Mouse (Mus musculus) ovary, postnatal 10 days (tissue): ENCODE results near the gene Dpy19l3.

ENCODE experiments used
- DNase-seq: peaks from one replicate; pipeline ENCODE4 v3.0.0; 2022; ENCODE audit warnings: low spot score

The Dpy19l3 gene

DNA sequence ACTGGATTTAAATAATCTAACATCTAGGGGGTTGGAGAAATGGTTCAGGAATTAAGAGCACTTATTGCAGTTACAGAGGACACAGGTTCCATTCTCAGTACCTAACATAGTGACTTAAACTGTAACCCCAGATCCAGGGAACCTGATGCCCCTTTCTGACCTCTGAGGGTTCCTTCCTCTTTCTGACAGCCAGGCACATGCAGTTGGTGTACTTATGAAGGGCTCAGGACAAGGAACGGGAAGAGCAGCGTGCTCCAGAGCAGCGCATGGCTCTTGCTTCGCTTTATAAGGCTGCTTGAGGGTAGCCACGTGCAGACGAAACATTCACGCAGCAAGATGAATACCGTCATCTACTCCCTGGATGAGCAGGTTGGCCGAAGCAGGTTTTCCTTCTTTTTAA is 3.4 kb downstream of the Dpy19l3 start:
- no peak for DNase-seq

DNA sequence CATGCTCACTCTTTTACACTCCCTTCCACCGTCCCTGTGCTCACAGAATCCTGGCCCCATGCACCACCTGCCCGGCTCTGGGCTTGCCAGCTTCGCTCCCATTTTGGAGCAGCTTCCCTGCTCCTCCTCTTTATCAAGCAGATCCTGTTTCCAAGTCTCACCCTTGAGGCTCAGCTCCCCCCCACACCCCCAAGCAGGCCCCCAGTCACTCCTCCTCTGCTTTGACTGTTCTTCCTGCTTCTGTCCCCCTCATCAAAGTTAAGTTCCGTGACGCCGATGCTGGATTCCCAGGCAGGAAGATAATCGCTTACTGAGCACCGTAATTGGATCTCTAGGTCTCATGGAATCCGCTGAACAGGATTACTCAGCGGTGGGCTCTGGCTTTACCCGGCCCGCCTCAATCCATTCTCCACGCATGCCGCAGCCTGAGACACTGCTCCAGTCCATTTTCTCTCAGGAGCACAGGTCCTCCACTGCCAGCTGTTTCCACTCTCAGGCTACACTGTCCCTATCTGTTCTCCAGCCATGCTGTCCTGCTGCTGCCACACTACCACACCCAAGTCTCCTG is 6.8 kb downstream of the Dpy19l3 start:
- DNase-seq: no peak

DNA sequence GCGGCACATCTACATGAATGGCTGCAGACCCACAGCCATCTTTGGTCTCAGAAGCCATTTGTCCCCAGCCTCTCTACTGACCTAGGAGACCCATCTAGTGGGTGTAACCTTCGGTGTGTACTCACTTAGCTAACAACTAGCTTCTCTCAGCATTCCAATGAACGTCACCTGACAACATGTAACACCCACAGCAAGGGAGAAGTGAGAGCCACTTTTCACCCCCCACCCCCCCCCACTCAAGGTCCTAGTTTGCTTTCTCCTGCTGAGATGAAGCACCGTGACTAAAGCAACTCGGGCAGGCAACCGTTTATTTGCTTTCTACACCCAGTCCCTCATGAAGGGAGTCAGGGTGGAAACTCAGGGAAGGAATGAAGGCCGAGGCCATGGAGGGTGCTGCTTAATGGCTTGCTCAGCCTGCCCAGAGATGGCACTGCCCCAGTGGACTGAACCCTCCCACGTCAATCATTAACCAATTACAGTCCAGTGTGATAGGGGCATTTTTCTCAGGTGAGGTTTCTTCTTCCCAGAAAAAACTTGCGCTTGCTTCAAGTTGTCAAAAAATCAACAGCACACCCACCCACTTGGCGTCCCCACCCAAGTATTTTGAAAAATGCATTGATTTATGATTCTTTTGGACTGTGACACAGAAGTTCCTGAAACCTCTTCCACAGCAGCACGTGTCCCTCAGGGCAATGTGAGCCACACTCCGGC is 7.4 kb downstream of the Dpy19l3 start:
- DNase-seq: no peak

DNA sequence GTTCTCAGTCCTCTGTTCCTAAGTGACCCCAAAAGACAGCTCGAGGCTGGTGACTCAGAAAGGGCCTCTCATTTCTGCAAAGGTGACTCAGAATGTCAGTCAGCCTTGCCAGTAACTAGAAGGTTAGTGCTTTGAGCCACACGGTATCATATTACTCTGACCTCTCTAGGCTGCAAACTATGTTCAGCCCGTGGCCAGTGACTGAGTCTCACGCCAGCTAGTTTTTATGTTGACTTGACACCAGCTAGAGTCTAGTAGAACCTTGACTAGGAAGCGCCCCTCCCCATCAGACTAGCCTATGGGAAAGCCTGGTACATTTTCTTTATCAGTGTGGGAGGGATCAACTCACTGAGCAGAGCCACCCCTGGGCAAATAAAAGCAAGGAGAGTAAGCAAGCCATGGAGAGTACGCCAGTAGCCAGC is 9.0 kb downstream of the Dpy19l3 start:
- no peak for DNase-seq

DNA sequence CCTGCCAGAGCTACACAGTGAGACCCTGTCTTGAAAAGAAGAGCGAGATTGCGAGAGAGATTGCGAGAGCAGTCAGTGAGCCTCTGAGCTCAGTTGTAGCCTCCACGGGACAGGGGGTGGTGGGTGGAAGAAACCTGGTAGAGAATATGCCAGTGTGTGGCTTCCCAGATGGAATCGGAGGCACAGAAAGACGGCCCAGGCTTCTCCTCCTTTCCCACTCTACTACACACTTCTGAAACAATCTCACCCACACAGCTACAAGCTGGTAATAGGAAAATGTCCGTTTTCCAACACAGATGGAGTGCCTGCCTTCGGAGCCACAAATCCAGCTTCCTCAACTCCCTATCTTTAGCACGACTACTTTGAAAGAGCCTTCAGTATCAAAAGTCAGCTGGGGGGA is 9.5 kb downstream of the Dpy19l3 start:
- DNase-seq: no peak

DNA sequence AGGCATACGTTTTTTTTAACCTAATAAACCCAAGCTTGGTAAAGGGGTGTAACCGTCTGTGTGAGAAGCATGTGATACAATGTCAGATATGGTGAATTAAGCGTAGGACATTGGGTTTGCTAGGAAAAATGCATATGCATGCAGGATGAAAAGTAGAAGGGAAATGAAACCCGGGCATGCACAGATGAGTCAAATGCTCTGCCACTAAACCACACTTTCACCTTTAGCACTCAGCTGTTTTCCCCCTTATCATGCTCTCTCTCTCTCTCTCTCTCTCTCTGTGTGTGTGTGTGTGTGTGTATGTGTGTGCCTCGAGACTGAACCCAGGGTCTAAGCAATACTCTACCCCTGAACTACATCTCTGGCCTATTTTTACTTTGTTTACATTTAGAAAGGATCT is 11.9 kb downstream of the Dpy19l3 start:
- no peak for DNase-seq

DNA sequence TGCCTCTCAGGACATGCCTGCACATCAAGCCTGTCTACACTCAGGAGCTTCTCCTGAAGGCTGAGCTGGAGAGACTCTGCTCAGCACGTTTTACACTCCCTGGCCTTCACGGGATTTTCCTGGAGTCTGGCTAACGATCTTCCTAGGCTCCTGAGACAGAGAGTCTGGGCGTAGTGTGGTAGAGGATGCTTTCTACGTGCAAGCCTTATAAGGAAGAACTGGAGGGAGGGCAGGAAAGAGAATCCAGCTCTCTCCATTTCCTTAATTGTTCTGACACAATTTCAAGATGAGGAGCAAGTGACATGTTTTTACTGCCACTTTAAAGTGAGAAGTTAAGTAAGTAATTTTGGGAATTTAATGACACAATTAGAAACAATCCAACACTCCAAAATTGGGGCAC is 12.4 kb downstream of the Dpy19l3 start:
- no peak for DNase-seq

DNA sequence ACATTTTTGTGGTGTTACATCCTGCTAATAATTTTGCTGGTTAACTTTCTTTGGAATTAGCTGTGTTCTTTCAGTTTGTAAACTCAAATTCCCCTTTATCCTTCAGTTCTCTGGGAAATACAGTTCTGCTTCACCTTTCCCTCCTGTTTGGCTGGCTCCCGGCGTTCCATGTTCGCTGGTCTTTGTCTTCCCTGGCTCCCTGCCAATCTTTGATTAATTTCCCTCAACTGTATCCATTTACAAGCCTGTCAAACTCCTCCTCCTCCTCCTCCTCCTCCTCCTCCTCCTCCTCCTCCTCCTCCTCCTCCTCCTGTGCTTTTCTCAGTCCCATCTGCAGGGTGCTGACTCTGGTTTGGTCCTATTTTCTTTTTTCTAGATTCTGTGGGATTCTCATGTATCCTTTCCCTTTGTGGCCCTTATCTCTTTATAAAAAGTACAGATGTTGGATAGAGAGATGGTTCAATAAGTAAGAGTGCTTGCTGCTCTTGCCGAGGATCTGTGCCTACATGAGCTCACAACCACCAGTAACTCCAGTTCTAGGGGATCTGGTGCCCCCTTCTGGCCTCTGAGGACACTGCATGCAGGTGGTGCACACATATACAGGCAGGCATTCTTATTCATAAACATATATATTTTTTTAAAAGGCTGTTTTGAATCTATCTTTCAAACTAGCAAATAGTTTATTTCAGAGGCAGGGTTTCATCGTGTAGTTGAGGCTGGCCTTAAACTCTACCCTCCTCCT is 13.6 kb downstream of the Dpy19l3 start:
- no peak for DNase-seq

DNA sequence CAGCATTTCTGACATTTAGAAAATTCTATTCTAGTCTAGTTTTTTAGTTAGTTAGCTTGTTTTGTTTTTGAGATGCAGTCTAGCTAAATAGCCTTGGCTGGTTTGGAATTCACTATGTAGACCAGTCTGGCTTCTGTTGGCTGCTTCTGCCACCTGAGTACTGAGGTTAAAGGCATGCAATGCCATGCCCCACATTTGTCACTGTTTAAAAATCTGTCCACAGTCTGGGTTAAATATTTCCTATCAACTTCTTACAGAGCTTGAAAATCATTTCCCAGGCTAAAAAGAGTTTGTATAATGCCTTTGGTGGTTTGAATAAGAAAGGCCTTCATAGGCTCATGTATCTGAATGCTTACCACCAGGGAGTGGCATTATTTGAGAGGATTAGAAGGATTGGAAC is 15.4 kb downstream of the Dpy19l3 start:
- DNase-seq: no peak

DNA sequence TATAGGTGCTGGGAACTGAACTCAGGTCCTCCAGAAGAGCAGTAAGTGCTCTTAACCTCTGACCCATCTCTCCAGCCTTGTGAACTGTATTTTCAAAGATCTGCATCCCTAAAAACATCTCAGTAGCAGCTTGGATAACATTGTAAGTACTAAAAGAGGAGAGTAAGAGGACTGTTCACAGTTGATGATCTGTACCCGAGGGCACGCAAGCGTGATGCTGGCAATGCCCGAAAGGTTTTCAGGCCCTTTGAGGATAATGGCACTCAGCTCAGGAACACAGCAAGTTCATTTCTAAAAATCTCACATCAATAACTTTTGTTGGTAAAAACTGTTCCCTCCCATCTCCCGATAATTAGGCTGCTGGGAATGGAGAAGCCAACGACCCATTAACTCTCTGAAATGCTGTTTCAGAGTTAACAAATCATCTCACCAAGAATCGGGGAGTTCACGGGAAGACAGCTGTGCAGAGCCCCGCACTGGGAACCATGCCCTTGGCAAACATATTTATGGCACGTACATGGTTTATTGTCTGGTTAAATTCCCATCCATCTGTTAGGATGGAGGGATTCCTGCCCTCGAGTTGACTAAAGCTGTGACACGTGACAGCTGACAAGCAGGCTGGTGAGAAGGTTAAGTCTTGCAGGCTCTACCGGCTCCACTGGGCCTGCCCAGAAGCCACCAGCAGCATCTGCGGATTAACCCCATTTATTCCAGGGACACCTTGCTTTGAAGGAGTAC is 20.8 kb downstream of the Dpy19l3 start:
- no peak for DNase-seq

DNA sequence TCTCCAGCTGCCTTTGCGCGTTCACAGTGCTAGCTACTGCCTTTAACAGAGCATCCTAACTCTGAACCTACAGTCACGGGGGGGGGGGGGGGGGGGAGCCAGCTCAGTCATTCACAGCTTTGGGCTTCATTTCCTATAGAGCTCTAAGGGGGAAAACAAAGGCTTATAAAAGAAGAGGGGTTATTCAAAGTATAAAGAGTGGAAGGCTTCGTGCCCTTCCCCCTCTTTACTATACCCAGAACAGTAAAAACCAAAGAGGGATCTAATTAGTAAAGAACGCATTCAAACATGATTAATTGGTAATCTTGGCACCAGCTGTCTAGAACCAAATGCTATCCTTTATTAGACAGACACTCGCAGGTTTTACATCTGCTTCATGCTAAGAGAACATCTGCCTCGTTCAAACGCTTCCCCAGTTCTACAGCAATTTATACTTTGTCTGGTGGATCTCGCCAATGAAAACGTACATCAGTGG is 21.6 kb downstream of the Dpy19l3 start:
- DNase-seq: no peak

DNA sequence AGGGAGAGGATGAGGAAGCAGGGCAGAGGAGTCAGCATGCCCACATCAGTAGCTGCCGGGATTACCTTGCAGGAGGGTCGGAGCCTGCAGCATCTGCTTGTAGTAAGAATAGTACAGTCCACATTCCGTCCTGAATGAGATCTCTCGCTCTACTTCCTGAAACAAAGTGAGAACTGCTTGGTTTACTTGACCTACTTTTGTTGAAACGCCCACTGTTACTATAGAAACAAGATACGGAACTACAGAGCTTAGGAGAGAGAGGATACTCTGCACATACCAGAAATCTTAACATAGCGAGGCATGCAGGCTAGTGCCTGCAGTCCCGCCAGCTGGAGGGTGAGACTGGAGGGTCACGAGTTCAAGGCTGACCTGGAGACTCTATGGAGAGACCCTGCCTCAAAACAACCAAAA is 24.6 kb downstream of the Dpy19l3 start:
- no peak for DNase-seq

DNA sequence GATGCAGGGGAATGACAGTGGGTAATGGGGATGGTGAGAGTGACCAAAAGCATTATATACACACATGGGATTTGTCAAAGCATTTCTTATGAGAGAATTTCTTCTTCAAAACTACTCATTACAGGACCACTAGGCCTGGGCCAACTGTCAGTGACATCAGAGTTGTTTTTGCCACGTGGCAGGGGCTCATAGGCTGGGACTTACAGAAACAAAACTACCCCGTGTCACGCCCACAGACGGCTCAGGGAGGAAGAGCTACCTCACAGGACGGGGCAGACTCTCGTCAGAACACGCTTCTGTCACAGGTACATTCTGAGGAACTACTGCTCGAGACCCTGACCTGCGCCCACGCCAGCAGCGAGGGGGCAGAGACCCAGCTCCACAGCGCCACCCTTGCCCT is 25.9 kb downstream of the Dpy19l3 start:
- no peak for DNase-seq

DNA sequence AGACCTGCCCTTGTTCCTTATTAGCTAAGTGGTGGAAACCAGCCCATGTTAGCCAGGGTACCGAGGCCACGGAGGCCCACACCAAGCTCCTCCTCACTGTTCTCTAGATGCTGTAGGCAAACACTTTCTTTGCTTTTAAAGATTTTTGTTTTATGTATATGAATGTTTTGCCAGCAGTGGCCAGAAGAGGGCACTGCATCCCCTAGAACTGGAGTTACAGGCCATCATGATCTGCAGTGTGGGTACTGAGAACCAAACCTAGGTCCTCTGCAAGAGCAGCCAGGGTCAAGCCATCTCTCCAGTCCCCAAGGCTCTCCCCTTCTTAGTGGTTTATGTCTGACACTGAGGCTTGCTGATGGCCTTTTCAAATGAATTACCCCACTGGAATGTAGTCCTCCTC is 31.2 kb downstream of the Dpy19l3 start:
- DNase-seq: no peak

DNA sequence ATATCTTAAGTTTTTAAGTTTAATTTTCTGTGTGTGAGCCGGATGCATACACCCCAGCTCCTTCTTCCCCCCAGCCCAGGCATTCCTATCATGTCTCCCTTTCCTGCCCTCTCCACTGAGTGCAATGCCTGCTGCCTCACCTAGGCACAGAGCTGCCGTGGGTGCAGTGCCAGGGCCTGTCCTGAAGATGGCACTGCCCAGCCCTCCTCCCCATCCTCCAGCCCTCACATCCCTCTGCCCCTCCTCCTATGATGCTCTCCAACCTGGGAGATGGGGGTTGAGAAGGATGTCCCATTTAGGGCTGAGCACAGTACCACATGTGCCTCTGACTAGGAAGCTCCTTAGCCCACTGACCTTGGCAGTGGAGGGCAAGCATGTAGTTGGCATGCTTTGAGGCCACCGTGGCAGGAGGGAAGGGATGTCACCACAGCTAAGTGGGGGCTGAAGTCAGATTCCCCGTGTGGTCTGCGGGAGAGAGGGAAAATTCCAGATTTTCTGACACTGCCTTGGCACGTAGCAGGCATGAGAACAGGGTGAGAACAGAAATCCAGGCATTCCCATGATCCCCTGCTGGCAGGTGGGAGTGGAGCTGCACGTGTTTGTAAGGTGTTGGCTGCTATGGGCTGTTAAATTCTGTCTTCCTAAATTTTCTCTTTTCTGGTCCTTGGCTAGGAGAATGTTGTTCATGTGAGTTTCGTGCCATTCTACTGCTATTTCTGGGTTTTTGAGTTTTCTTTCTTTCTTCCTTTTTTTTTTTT is 35.7 kb downstream of the Dpy19l3 start:
- DNase-seq: no peak

DNA sequence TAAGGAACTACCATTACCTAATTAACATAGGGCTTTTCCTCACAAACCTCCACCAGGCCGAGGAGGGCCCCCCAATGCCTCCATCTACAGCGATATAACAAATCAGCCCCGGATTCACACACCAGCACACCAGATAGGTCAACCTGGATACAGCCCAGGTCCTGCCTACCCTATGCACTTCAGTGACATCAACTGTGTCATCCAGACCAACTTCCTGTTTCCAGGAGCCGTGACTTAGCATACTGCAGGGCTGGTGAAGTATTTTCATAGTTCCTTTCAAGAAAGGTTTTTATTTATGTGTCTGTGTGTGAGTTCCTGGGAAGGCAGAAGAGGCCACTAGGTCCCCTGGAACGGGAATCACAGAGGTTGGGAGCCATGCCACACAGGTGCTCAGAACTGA is 43.9 kb downstream of the Dpy19l3 start:
- DNase-seq: no peak

DNA sequence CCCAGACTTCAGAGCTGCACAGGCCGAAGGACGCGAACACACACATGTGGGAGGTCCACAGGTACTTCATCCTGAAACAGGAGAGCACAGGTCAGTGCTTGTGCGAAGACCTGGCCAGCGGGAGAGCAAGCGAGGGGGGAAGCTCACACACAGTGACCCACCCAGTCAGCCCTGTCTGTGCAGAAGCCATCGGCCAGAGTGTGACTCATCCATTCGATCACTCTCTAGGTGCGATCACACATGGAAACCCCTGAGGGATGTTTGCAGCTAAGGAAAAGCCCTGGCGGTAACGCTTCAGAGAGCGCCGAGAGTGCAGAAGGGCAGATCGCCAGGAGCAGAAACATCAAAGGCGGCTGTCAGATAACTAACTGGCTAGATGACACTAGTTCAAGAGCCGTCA is 46.2 kb downstream of the Dpy19l3 start:
- no peak for DNase-seq

DNA sequence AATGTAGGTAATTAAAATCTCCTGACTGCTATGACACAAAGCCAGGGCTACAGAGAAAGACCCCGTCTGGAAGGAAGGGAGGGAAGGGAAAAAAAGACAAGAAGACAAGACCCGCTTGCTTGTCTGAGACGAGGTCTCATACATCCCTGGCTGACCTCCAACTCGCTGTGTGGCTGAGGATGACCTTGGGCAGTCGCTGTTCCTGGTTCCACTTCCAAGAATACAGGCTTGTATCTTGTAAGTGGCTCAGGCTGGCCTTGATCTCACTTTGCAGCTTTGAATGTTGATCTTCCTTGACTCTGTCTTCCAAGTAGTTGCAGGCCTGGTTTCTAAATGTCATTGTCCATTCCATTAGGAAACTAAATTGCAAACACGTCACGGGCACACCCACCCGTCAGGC is 55.2 kb downstream of the Dpy19l3 start:
- no peak for DNase-seq

DNA sequence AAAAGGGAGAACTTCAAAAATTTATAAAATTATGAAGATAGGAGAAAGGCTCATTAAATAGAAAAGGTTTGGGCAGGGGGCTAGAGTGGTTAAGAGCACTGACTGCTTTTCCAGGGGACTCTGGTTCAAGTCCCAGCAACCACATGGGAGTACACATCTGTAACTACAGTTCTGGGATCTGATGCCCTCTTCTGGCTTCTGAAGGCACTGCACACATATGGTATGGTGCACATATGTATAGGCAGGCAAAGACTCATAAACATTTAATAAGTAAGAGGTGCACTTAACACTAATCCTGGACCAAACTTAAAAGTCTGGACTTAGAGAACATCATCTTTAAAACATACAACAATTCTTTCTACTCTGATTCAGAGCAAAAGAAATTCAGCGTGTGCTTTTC is 56.2 kb downstream of the Dpy19l3 start:
- no peak for DNase-seq

DNA sequence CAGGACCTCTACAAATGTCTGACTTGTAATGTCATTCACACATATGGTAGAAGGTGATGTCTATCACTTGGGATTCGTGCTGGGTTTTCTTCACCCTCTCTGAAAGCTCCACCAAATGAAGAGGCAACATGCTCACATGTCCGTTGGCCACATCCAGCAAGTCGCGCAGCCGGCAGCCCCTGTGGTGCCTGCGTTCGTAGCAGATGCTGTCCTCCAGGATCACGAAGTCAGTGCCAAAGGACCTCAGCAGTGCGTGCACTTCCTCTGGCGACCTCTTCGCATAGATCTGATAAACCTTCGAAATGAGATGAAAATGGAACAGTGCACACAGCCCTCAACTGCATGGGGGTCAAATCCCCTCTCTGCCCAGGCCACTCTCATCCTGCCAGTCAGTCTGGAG is 61.6 kb downstream of the Dpy19l3 start:
- no peak for DNase-seq

DNA sequence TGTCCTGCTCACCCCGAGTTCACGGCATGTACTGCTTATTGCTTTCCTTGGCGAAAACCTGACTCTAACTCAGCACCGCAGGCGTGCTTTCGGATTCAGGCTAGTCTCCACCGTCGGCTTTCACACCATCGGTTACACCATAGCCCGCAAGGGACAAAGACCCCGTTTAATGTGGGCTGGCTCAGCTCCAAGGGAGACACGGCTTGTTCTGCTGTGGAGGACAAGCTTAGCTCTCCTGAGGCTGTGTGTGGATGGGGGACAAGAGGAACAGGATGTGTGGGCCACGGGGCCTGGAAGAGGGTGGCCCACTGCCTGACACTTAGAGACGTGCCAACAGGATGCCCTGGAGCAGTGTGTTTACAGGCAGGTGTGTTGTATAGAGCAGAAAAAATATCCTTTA is 62.1 kb downstream of the Dpy19l3 start:
- no peak for DNase-seq

DNA sequence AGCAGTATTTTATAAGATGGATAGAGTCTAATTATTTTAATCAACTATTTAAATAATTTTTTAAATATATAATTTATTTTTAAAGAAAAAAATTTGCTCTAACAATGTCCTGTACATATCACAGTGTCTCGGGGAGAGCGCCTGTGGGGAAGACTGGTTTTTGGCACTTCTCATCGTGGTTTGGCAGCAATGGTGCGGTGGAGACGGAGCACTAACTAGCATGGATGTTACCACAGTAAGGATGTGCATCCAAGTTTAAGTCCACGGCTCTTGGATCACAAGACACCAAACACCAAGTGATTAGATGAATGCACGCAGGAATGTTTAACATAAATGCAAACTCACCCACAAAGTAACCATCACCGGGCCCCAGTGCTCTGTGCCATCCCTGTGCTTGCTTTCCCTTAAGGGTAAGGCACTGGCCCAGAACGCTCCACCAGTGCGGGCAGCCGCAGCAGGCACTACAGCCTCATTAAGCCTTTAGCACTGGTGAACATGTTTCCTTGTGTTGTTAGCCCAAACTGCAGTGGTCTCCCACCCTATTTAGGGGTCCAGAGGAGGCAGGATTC is 65.4 kb downstream of the Dpy19l3 start:
- no peak for DNase-seq
